Mouse (Mus musculus) spleen, postnatal 10 days (tissue): Measurements from ENCODE around the gene Marveld3.

Experiments used
- DNase-seq, 2 experiments: peaks; one replicate each; pipeline ENCODE4 v3.0.0; 2021 to 2022; ENCODE audit warnings: low spot score in 2 of 2

Gene Marveld3

DNA sequence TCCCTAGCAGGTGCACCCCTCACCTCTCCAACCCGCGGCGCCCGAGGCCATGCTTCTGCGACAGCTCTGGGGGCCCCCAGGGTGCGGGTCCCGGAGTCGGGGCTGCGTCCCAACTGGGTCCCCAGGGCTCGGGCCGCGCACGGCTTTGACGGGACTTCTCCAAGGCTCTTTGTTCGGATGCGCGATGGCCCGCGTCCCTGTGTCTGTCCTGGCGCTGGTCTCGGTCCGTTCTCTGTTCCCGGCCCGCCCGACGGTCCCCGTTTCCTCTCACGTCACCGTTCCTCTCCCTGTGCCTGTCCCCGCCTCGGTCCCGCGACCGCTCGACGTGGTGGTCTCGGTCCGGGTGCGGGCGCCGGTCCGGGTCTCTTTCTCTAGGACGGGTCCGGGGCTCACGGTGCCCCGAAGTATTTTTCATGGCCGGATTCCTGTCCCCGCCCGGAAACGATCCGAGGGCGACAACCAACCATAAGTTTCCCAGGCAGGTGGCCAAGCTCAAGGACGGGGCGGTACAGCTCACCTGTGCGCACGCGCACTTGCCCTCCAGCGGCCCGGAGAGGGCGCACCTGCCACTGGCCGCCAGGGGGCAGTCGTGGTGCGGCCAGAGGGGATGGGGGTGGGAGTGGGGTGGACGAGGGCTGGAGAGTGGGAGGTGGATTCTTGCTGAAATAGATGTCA is at the start of gene Marveld3:
TSS of gene Marveld3 (minus strand) at position 511 of the 675 bp plus-strand sequence.
- peak in 1 of 2 experiments; percentile 54 for DNase-seq

DNA sequence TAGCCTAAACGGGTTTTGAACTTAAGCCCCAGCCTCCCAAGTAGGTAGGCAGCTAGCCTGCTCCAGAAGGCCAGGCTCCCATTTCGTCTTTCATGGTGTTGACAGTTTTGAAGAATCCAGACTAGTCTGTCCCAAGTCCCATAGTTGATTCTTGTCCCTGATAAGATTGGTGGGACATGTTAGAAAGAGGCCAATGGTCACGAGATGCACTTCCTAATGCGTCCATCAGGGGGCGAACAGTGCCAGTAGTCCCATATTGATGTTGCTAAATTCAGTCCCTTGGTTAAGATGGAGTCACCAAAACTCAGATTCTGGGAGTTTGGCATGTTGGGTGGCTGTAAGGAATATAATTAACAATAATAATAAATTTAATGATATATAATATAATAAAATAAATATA is 48.9 kb upstream of the Marveld3 start:
- peak; percentile 7 to 52 for DNase-seq

- DNase-seq, result no peak
Observed at GRCm38 (mm10) chr8:110008995-110009446, 47.0 kb upstream of the Marveld3 start.

- DNase-seq, result no peak
Observed at GRCm38 (mm10) chr8:110008228-110008994, 46.4 kb upstream of the Marveld3 start.

- no peak for DNase-seq
Observed at GRCm38 (mm10) chr8:110006312-110007023, 44.5 kb upstream of the Marveld3 start.

- no peak for DNase-seq
Observed at GRCm38 (mm10) chr8:110004300-110004699, 42.3 kb upstream of the Marveld3 start.

DNA sequence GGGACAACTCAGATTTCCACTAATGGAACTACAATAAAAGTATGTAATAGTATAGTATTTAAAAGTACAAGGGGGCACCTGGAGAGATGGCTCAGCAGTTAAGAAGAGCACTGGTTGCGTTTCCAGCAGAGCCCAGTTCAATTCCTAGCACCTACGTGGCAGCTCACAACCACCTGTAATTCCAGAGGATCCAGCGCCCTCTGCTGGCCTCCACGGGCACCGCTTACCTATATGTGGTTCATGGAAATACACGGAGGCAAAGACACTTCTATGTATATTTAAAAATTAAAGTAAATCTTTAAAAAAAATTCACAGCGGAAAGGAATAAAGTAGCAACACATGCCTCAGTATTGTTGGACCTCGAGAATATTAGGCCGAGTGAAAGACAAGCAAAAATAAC is 41.0 kb upstream of the Marveld3 start:
- DNase-seq, result peak; percentile 15 to 55

GRCm38 (mm10) chr8:109999974-110000373 is 38.0 kb upstream of the Marveld3 start:
- no peak for DNase-seq

GRCm38 (mm10) chr8:109998066-109998465 is 36.1 kb upstream of the Marveld3 start:
- DNase-seq, result no peak

DNA sequence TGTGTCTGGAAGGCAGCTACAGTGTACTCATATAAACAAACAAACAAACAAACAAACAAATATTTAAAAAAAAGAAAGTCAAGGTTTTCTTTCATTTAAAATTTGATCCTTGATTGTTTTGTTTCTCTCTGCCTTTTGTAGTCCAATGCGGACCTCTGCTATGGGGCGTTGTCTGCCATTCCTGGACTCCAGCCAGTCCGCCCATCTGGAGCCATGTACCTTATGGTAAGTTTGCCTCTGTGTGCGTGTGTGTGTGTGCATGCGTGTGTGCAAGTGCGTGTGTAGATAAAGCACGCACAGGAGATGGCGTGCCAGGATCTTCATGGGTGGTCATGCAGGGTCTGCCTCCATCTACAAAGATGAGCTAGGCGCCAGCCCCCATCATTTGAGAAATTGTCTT is 35.4 kb upstream of the Marveld3 start:
- no peak for DNase-seq

DNA sequence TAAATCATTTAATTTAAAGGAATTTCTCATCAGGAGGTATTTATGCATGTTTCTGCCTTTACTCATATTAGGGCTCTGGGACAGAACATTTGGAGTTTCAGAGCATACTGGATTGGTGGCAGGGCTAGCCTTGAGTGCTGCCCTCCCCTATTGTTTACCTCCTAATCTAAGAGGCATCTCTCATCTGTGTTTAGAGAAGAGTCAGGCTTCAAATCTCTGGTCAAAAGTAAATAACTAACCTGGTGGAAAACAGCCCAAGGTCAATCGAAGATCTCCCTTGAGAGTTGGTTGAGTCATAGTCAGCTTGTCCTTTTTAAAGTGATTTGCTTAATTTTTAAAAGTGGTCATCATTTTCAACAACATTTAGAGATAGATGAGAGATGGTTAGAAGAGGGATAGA is 30.9 kb upstream of the Marveld3 start:
- DNase-seq, result no peak

GRCm38 (mm10) chr8:109992166-109992565 is 30.2 kb upstream of the Marveld3 start:
- DNase-seq, result no peak

DNA sequence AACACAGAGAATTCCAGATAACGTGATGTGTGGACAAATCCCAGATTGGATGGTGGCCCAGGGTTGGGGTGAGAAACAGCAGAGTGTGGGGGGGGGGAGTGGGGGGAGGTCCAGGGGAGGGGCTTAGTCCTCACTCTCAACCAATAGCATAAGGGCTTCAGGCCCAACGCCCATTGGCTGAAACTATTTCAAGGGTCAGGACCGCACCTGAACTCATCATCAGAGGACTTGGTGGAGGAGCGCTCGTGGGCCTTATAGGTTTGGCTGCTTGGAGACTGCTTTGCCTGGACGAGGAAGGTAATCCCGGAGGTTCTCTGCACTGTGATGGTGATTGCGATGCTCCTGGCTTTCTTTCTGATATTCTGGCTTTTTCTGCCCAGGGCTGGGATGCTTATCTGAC is 28.2 kb upstream of the Marveld3 start, which contains the start of gene Tat:
TSS of gene Tat (plus strand) at position 214 of the 400 bp plus-strand sequence.
- DNase-seq, result no peak

DNA sequence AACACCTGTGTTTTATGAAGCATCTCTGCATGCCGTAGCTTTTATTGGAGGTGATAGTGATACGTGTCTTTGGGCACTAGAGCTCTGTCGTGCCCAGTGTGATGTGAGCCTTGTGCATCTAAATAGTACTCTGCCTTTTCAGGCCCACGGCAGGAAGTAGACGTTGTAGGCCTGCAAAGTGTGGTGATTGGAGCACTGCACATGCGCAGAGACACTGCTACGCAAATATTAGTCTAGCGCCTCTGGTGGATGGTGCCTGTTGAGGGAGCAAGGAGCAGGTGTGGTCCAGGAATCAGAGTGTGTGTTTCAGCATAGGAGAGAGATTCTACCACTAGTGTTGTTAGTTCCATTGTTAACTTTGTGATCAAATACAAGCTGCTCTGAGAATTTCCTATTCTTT is 27.1 kb upstream of the Marveld3 start:
- no peak for DNase-seq

DNA sequence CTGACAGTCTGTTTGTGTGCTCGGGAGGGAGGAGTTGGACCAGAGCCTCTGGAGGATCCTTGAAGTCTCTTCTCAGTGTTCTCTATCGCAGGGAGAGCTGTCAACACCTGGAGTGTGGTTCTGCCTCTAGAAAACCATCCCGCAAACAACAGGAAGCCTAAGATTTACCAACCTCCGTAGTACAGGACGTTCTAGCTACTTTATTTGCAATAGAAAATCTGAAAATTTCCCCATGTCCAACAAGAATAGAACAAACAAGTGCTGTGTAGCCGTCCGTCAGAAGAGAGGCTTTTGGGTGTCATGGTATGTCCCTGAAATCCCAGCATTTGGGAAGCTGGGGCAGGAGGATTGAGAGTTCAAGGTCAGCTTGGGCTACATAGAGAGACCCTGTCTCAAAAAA is 25.8 kb upstream of the Marveld3 start:
- no peak for DNase-seq

DNA sequence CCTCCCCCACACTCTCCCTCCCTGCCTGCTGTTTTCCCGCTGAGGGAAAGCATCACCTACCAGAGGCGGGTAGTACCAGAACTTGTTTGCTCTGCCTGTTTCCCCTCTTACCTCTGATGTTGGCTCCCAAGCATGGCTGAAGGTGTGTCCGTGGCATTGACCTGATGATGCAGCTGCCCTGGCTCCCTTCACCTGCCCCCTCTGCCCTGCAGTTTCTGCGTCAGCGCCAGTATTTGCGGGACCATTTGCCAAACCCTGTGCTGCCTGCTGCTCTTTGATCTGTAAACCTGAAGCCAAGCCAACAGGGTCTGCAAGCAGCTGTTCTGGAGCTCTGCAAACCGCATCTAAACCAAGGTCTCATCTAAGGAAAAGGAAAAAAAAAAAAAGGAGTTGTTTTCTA is 24.4 kb upstream of the Marveld3 start:
- no peak for DNase-seq

DNA sequence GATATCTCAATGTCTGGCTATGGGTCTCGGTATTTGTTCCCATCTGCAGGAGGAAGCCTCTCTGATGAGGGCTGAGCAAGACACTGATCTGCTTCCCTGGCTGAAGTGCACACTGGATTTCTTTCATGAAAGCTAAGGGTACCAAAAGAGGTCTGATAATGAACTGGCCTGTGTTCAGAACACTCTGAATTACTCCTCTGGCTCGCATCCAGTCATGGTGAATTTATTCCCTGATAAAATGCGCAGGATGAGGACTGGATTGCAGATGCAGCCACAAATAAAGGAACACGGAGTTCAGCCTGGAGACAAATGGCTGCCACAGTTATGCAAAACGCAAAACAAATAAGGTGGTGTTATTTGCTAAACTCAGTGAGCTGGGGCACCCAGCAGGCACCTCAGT is 21.9 kb upstream of the Marveld3 start:
- no peak for DNase-seq

- DNase-seq, result no peak
Observed at GRCm38 (mm10) chr8:109982386-109983105, 20.5 kb upstream of the Marveld3 start.

GRCm38 (mm10) chr8:109979339-109979738 is 17.3 kb upstream of the Marveld3 start:
- no peak for DNase-seq

DNA sequence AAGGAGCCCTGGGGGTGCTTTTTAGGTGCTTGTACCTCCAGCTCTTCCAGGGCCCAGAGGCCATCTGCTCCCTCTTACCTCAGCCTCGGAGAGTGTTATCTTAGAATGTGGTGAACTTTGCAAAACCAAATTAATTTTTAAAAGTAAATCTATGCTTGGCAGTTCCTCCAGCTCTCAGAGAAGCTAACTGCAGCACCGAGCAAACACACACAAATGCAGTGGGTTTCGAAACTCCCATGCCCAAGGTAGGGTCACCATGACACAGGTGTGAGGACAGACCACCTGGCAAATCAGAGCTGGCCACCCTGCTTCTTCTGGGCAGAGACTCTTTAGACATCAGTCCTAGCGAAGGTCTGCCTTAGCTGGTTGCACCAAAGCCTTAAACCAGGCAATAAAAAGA is 10.9 kb upstream of the Marveld3 start:
- DNase-seq, result no peak

- DNase-seq, result no peak
Observed at GRCm38 (mm10) chr8:109970323-109970722, 8.3 kb upstream of the Marveld3 start.

DNA sequence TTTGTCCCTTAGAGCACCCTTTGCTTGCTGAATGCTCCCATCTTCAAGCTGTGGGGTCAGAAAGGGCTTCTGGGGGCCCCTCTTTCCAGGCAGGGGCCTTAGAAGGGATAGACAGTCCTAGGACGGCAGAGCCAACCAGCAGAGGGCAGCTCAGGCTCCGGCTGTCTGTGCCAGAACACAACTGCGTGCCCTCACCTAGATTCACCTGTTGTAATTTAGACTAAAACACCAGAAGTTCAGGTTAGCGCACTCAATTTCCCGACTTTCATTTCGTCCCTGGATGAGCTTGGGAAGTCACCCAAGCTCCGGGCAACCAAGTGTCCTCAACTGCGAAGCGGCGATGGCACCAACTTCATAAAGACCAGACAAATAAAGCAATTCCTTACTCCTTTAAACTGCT is 6.8 kb upstream of the Marveld3 start:
- DNase-seq, result no peak
